ENCODE assay signal across 20 mouse cellular contexts in the genomic region with DNA sequence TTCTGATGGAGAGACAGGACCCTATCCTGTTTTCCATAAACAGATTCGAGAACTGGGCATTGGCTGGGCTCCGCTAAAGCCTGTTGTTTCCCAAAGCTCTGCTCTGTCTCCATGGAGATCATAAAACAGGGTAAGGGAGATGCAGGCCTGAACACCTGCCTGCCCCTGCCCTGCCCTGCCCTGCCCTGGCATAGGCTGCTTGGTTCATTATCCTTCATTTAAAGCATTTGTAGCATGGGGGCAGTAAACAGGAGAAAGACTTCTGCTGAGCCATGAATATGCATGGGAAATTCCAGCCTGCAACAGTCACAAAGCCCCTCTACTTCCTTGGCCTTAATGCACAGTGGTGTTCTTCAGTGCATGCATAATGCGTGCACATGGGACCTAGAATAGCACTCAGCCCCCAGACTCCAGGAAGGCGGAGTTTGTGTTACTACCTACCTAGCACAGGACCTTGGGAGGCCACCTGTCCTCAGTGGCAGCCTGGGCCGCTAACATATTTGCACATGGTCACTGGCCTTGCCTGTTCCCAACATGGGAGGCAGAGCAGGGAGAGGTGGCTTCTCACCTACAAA.
A peak's percentile ranks its signal among the peaks of the same experiment; 100 is the strongest.
DNase-seq lines count a peak whose midpoint lies in the region; ATAC-seq and TF ChIP-seq lines count a peak whose summit lies in the region.
"Had no signal": no experiment of that assay in that cellular context is flagged by ENCODE, and none has a peak within 500 bp of the region (broad histone marks: within the 10 kb centered on the region; RNA-seq: fewer than 3 reads in every experiment).

No protein-coding gene starts in this region.

- intact Hi-C loops in heart, adult 2 months (cut with DNase I) = no loop called here

- ATAC-seq in neural tube, embryonic 11.5 days (ENCODE audit: insufficient read depth, low FRiP score, low TSS enrichment) = peak; percentile 83
- ATAC-seq in neural tube, embryonic 15.5 days (ENCODE audit: low FRiP score) = no peak
- peak; percentile 58 for ATAC-seq in forebrain, embryonic 12.5 days (ENCODE audit: low FRiP score)
- peak; percentile 42; the same call in 1 of the 2 replicates for ATAC-seq in neural tube, embryonic 13.5 days (ENCODE audit: low read depth)
- ATAC-seq: intestine, postnatal 0 days had no signal

- H3K4me3 ChIP-seq in neural tube, embryonic 11.5 days (ENCODE audit: low read depth, low read length) = no peak overlapping the region
- no peak overlapping the region for H3K4me3 ChIP-seq in neural tube, embryonic 15.5 days (replicated peaks)
- no peak overlapping the region for H3K4me3 ChIP-seq in forebrain, embryonic 12.5 days (replicated peaks)
- no peak overlapping the region for H3K4me3 ChIP-seq in neural tube, embryonic 13.5 days
- no peak overlapping the region for H3K4me3 ChIP-seq in heart, adult 2 months
- no peak overlapping the region for H3K4me3 ChIP-seq in kidney, adult 2 months (ENCODE audit: insufficient read depth, low read depth, low read length)
- H3K4me3 ChIP-seq: embryonic facial prominence, embryonic 12.5 days; hindbrain, embryonic 15.5 days; limb, embryonic 13.5 days; liver, embryonic 13.5 days; lung, embryonic 15.5 days had no signal

- no peaks in the 10 kb centered on the region for H3K79me2 ChIP-seq in heart, adult 2 months (replicated peaks; ENCODE audit: control insufficient read depth, insufficient read depth, low read length)

- H3K9me3 ChIP-seq in neural tube, embryonic 11.5 days (ENCODE audit: control insufficient read depth, low read length) = no peaks in the 10 kb centered on the region
- H3K9me3 ChIP-seq in neural tube, embryonic 15.5 days (replicated peaks) = no peaks in the 10 kb centered on the region
- H3K9me3 ChIP-seq in forebrain, embryonic 12.5 days = no peaks in the 10 kb centered on the region
- H3K9me3 ChIP-seq in neural tube, embryonic 13.5 days = no peaks in the 10 kb centered on the region
- H3K9me3 ChIP-seq: embryonic facial prominence, embryonic 12.5 days; hindbrain, embryonic 15.5 days; limb, embryonic 13.5 days; liver, embryonic 13.5 days; lung, embryonic 15.5 days had no signal

- H3K9ac ChIP-seq in neural tube, embryonic 11.5 days (ENCODE audit: low read length) = no peak overlapping the region
- H3K9ac ChIP-seq in neural tube, embryonic 15.5 days (replicated peaks) = no peak overlapping the region
- H3K9ac ChIP-seq in forebrain, embryonic 12.5 days = no peak overlapping the region
- H3K9ac ChIP-seq in neural tube, embryonic 13.5 days = peak overlapping the region; percentile 18; the same call in 1 of the 2 replicates
- no peak overlapping the region for H3K9ac ChIP-seq in heart, adult 2 months (ENCODE audit: low read depth, low read length)
- H3K9ac ChIP-seq: embryonic facial prominence, embryonic 12.5 days; hindbrain, embryonic 15.5 days; limb, embryonic 13.5 days; liver, embryonic 13.5 days; lung, embryonic 15.5 days had no signal

- TF ChIP-seq CTCF in heart, adult 2 months (IDR thresholded peaks at IDR 0.05) = no peak
- no peak for TF ChIP-seq CTCF in kidney, adult 2 months (conservative IDR thresholded peaks at IDR 0.05; ENCODE audit: insufficient read depth, insufficient read length, low read depth, low read length)

- no peaks in the 10 kb centered on the region for H3K27me3 ChIP-seq in neural tube, embryonic 11.5 days (ENCODE audit: control insufficient read depth, insufficient read depth, low read length)
- H3K27me3 ChIP-seq in neural tube, embryonic 15.5 days (replicated peaks) = no peaks in the 10 kb centered on the region
- H3K27me3 ChIP-seq in forebrain, embryonic 12.5 days = 0 out of 2 replicates have a peak, but pooled peaks cover 4% of the 10 kb centered on the region
- no peaks in the 10 kb centered on the region for H3K27me3 ChIP-seq in neural tube, embryonic 13.5 days
- H3K27me3 ChIP-seq in heart, adult 2 months (ENCODE audit: control insufficient read depth, insufficient read depth, low read length) = no peaks in the 10 kb centered on the region
- no peaks in the 10 kb centered on the region for H3K27me3 ChIP-seq in kidney, adult 2 months (replicated peaks; ENCODE audit: control insufficient read depth, insufficient read depth, low read length)
- H3K27me3 ChIP-seq: embryonic facial prominence, embryonic 12.5 days; hindbrain, embryonic 15.5 days; limb, embryonic 13.5 days; liver, embryonic 13.5 days; lung, embryonic 15.5 days had no signal

- no peak for TF ChIP-seq EP300 in heart, adult 2 months (IDR thresholded peaks at IDR 0.05; ENCODE audit: insufficient read depth, low read depth, low read length)

- 48% methylated on average over 5 of the region's 5 CpGs for WGBS in neural tube, embryonic 11.5 days
- 32% methylated on average over 5 of the region's 5 CpGs for WGBS in neural tube, embryonic 15.5 days
- 44% methylated on average over 5 of the region's 5 CpGs for WGBS in forebrain, embryonic 12.5 days
- 34% methylated on average over 5 of the region's 5 CpGs for WGBS in neural tube, embryonic 13.5 days
- 72% methylated on average over 5 of the region's 5 CpGs for WGBS in heart, adult 2 months
- 62% methylated on average over 5 of the region's 5 CpGs for WGBS in kidney, adult 2 months

- no peak for DNase-seq in neural tube, embryonic 11.5 days (ENCODE audit: low spot score)
- peak; percentile 36 for DNase-seq in mesoderm, embryonic 11.5 days (ENCODE audit: low read depth, low spot score)
- no peak for DNase-seq in heart, adult 2 months
- no peak for DNase-seq in kidney, adult 2 months
- DNase-seq: adrenal gland, adult 2 months; B cell, adult 2 months; cerebellum, postnatal 10 days; gastrocnemius, postnatal 36 days; liver, embryonic 13.5 days; lung, postnatal 4 days; thymus, adult 2 months had no signal

- H3K4me2 ChIP-seq in neural tube, embryonic 11.5 days (ENCODE audit: low read depth) = no peak overlapping the region
- H3K4me2 ChIP-seq in neural tube, embryonic 15.5 days = no peak overlapping the region
- H3K4me2 ChIP-seq in forebrain, embryonic 12.5 days = no peak overlapping the region
- no peak overlapping the region for H3K4me2 ChIP-seq in neural tube, embryonic 13.5 days
- H3K4me2 ChIP-seq: embryonic facial prominence, embryonic 12.5 days; hindbrain, embryonic 15.5 days; limb, embryonic 13.5 days; liver, embryonic 13.5 days; lung, embryonic 15.5 days had no signal

- no peak for TF ChIP-seq POLR2A in heart, adult 2 months (IDR thresholded peaks at IDR 0.05; ENCODE audit: insufficient read depth, low read depth, low read length)
- no peak for TF ChIP-seq POLR2A in kidney, adult 2 months (IDR thresholded peaks at IDR 0.05; ENCODE audit: low read depth, low read length)

- no peak overlapping the region for H3K27ac ChIP-seq in neural tube, embryonic 11.5 days (ENCODE audit: low read depth, low read length)
- no peak overlapping the region; the same call in 1 of the 2 replicates for H3K27ac ChIP-seq in neural tube, embryonic 15.5 days (replicated peaks)
- H3K27ac ChIP-seq in forebrain, embryonic 12.5 days = peak overlapping the region; percentile 42; the same call in 1 of the 2 replicates
- H3K27ac ChIP-seq in neural tube, embryonic 13.5 days (replicated peaks) = 0 out of 2 replicates have a peak overlapping the region, but pooled peaks have one; percentile 33
- no peak overlapping the region for H3K27ac ChIP-seq in heart, adult 2 months
- no peak overlapping the region for H3K27ac ChIP-seq in kidney, adult 2 months (ENCODE audit: insufficient read depth, low read depth, low read length)
- H3K27ac ChIP-seq: embryonic facial prominence, embryonic 12.5 days; hindbrain, embryonic 15.5 days; kidney, postnatal 0 days; limb, embryonic 13.5 days; liver, embryonic 13.5 days; lung, embryonic 15.5 days had no signal

- peaks cover 14% of the 10 kb centered on the region; the same call in 1 of the 2 replicates for H3K4me1 ChIP-seq in neural tube, embryonic 11.5 days (ENCODE audit: control insufficient read depth, insufficient read depth, low read length)
- H3K4me1 ChIP-seq in neural tube, embryonic 15.5 days = peaks cover 31% of the 10 kb centered on the region
- H3K4me1 ChIP-seq in forebrain, embryonic 12.5 days = peaks cover 33% of the 10 kb centered on the region
- H3K4me1 ChIP-seq in neural tube, embryonic 13.5 days (replicated peaks) = peaks cover 36% of the 10 kb centered on the region
- H3K4me1 ChIP-seq in heart, adult 2 months (ENCODE audit: control insufficient read depth, insufficient read depth, low read length) = no peaks in the 10 kb centered on the region
- no peaks in the 10 kb centered on the region for H3K4me1 ChIP-seq in kidney, adult 2 months (ENCODE audit: control insufficient read depth, insufficient read depth, low read length)
- H3K4me1 ChIP-seq: embryonic facial prominence, embryonic 12.5 days; limb, embryonic 13.5 days; liver, embryonic 13.5 days had no signal

- H3K36me3 ChIP-seq in neural tube, embryonic 11.5 days (ENCODE audit: control insufficient read depth, insufficient read depth, low read length) = no peaks in the 10 kb centered on the region
- H3K36me3 ChIP-seq in neural tube, embryonic 15.5 days = no peaks in the 10 kb centered on the region
- no peaks in the 10 kb centered on the region for H3K36me3 ChIP-seq in forebrain, embryonic 12.5 days (replicated peaks)
- H3K36me3 ChIP-seq in neural tube, embryonic 13.5 days = no peaks in the 10 kb centered on the region
- no peaks in the 10 kb centered on the region for H3K36me3 ChIP-seq in heart, adult 2 months (ENCODE audit: control insufficient read depth, insufficient read depth, low read length)
- no peaks in the 10 kb centered on the region for H3K36me3 ChIP-seq in kidney, adult 2 months (ENCODE audit: control insufficient read depth, insufficient read depth, low read length)
- H3K36me3 ChIP-seq: embryonic facial prominence, embryonic 12.5 days; hindbrain, embryonic 15.5 days; limb, embryonic 13.5 days; liver, embryonic 13.5 days; lung, embryonic 15.5 days had no signal

Comparison
In these comparisons a context has a peak if more than half of its experiments do, and no peak if none do; other contexts are left out.
1. H3K27ac ChIP-seq: peak in forebrain, embryonic 12.5 days (single experiment) and neural tube, embryonic 13.5 days (single experiment); none in neural tube, embryonic 11.5 days (single experiment), neural tube, embryonic 15.5 days (single experiment), heart, adult 2 months (single experiment) and kidney, adult 2 months (single experiment).